Mouse (Mus musculus) forebrain, embryonic 14.5 days (tissue): ENCODE data around the gene Klf15. TPM values are rescaled to one million over a fixed set of nuclear protein-coding genes. Genes with fewer than 3 reads are reported as not detected.

Source experiments
- ATAC-seq: fragments of 200-750 bp; cut with Nextera tagmentation; 2 replicates; pipeline ENCODE4 v1.8.0; 2017; ENCODE audit warnings: mild to moderate bottlenecking, moderate library complexity
- DNase-seq: peaks from one replicate; pipeline ENCODE4 v3.0.0-alpha.2; 2015; ENCODE audit warnings: low spot score
- H3K27ac ChIP-seq: fragments of 300-500 bp; sonication (generic); 2 replicates; pipeline ENCODE4 v1.5.1; 2014; ENCODE audit warnings: low read depth, mild to moderate bottlenecking, control low read depth, low read length, moderate library complexity
- H3K27me3 ChIP-seq: fragments of 300-500 bp; sonication (generic); replicated peaks from 2 replicates; pipeline ENCODE4 v1.6.1; 2014; ENCODE audit warnings: low read length, control low read depth, mixed read lengths; ENCODE audit not compliant: control insufficient read depth, insufficient read depth
- H3K36me3 ChIP-seq: fragments of 300-500 bp; sonication (generic); 2 replicates; pipeline ENCODE4 v1.6.1; 2014; ENCODE audit warnings: low read length, control low read depth; ENCODE audit not compliant: control insufficient read depth, insufficient read depth
- H3K4me1 ChIP-seq: fragments of 300-500 bp; sonication (generic); 2 replicates; pipeline ENCODE4 v1.6.1; 2014; ENCODE audit warnings: antibody characterized with exemption, low read length, control low read depth; ENCODE audit not compliant: control insufficient read depth, insufficient read depth
- H3K4me2 ChIP-seq: fragments of 300-500 bp; sonication (generic); 2 replicates; pipeline ENCODE4 v1.6.1; 2014; ENCODE audit warnings: mild to moderate bottlenecking, control low read depth, low read length
- H3K4me3 ChIP-seq: fragments of 300-500 bp; sonication (generic); 2 replicates; pipeline ENCODE4 v1.5.1; 2014; ENCODE audit warnings: low read depth, low read length, control low read depth
- H3K9ac ChIP-seq: fragments of 300-500 bp; sonication (generic); 2 replicates; pipeline ENCODE4 v1.6.1; 2014; ENCODE audit warnings: mild to moderate bottlenecking, low read length, control low read depth, moderate library complexity
- H3K9me3 ChIP-seq: fragments of 300-500 bp; sonication (generic); replicated peaks from 2 replicates; pipeline ENCODE4 v1.6.1; 2016; ENCODE audit warnings: low read length, control low read depth, mixed read lengths; ENCODE audit not compliant: control insufficient read depth
- WGBS: fragments of 180-500 bp; shearing (Covaris S2); extraction: QIAGEN DNeasy Blood & Tissue Kit; methylation state at CpG from one replicate; pipeline ENCODE4 v1.1.7; 2014; 5-methylcytosine and 5-hydroxymethylcytosine counted together
- polyA plus RNA-seq: library from polyadenylated mRNA; unstranded; fragments of >200 nt; fragmentation: Nextera tagmentation; extraction: Ambion mirVana; gene quantifications from 2 replicates; pipeline ENCODE4 v1.2.1, GENCODE M21; 2014

Klf15 gene
- polyA plus RNA-seq, result 10.3 and 12.0 TPM in 2 replicates

DNA sequence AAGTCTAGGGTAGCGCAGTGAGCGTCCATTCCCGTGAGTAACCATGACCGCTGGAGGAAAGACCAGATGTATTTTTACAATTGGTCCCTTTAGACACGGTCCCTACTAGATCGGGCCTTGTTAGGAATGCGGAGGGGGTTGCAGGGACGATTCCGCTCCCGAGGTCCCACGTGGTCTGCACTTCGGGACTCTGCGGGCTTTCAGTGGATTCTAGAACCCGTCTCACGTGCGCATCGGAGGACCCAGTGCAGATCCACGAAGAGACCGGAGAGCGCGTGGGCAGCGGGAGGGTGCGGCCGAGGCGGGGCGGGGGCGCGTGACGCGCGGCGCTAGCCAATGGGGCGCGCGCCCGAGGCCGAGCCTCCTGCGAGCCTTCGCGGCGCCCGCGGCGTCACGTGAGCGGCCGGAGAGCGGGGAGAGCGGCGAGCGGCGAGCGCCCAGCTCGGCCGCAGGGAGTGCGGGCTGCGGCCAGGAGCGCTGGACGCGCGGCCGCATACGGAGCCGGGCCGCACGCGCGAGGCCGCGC lies at the start of gene Klf15:
Gene Klf15, plus strand, starts transcription at position 396 of the 526 bp plus-strand sequence.
- under 1% methylated on average over 70 of the region's 70 CpGs for WGBS
- Histone ChIP-seq H3K9ac (peak within 1 kb of the TSS; percentile 74), H3K27me3 (no peaks in the 10 kb centered on the region)

DNA sequence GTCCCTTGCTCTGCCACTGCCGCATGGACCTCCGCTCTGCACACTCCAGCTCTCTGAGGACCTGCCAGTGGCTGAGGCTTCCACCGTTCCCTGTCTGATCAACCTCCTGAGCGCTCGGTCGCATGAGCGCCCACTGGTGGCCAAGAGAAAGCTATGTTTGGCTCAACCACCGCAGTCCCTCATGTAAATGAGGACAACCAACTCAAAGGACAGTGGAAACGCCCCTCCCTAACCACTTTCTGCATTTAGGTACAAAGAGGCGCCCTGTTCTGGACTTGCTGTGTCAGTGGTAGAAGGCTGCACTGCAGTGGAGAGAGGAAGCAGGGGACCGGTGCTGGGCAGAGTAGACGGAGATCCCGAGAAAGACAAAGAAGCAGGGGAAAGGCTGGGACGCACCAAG lies 39.8 kb upstream of the Klf15 start:
- DNase-seq (peak; percentile 92), ATAC-seq (peak; percentile 90)
- H3K36me3 ChIP-seq, result no peaks in the 10 kb centered on the region
- H3K4me1 ChIP-seq, result no peaks in the 10 kb centered on the region
- peak overlapping the region; percentile 56 for H3K9ac ChIP-seq
- H3K4me3 ChIP-seq, result peak overlapping the region; percentile 17
- no peaks in the 10 kb centered on the region for H3K27me3 ChIP-seq
- peak overlapping the region; percentile 49 for H3K4me2 ChIP-seq
- 3% methylated on average over 14 of the region's 14 CpGs for WGBS
- H3K9me3 ChIP-seq, result no peaks in the 10 kb centered on the region
- no peak overlapping the region for H3K27ac ChIP-seq

More for the DNA sequence above, at the start of gene Klf15:
- ATAC-seq (peak; percentile 71), DNase-seq (peak; percentile 76)
- Histone ChIP-seq H3K36me3 (no peaks in the 10 kb centered on the region), H3K4me1 (peaks cover 13% of the 10 kb centered on the region), H3K4me3 (peak within 1 kb of the TSS; percentile 68), H3K4me2 (peak within 1 kb of the TSS; percentile 100), H3K27ac (0 out of 2 replicates have a peak within 1 kb of the TSS, but pooled peaks have one; percentile 9), H3K9me3 (no peaks in the 10 kb centered on the region)

DNA sequence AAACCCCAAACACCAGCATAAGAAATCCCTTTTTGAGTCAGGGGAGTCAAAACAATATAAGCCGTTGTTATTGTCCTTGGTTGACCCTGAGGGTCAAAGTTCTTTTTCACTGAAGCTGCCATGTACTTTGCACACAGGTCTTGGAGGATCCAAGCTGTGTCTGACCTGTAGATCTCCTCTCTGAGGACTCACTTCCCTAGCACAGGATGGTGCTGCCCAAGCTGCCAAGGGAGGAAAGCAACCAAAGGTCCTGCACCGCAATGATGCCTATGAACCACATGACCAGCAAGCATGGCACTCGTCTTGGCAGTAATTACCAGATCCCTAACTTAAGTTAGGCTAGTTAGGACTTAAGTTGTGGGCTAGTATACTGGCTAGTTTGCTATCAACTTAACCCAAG lies 37.0 kb upstream of the Klf15 start:
- no peak overlapping the region for H3K4me2 ChIP-seq
- no peak for ATAC-seq
- H3K36me3 ChIP-seq, result no peaks in the 10 kb centered on the region
- H3K27me3 ChIP-seq, result no peaks in the 10 kb centered on the region
- 82% methylated on average over 3 of the region's 3 CpGs for WGBS
- H3K9me3 ChIP-seq, result no peaks in the 10 kb centered on the region
- H3K9ac ChIP-seq, result no peak overlapping the region
- H3K27ac ChIP-seq, result no peak overlapping the region
- no peak overlapping the region for H3K4me3 ChIP-seq
- no peak for DNase-seq
- no peaks in the 10 kb centered on the region for H3K4me1 ChIP-seq

DNA sequence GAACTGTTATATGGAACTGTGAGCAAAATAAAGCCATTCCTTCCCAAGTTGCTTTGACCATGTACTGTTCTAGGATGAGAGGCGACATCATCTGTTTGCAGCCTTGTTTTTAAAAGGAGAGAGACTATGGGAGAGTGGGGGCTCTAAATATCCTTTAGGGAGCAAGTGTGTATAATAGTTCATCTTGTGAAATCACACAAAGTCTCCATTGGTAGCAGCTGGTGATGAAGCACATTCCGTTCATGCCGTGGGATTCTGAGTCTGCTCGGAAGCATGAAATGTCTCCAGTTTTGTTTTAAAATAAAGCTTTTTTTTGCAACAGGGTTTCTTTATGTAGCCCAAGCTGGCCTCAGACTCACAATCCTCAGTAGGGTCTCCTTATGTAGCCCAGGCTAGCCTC lies 36.4 kb upstream of the Klf15 start:
- no peaks in the 10 kb centered on the region for H3K27me3 ChIP-seq
- ATAC-seq, result no peak
- no peaks in the 10 kb centered on the region for H3K4me1 ChIP-seq
- H3K9me3 ChIP-seq, result no peaks in the 10 kb centered on the region
- WGBS, result 88% methylated on average over 4 of the region's 4 CpGs
- no peak overlapping the region for H3K9ac ChIP-seq
- H3K36me3 ChIP-seq, result no peaks in the 10 kb centered on the region
- H3K4me3 ChIP-seq, result no peak overlapping the region
- no peak overlapping the region for H3K27ac ChIP-seq
- no peak overlapping the region for H3K4me2 ChIP-seq
- DNase-seq, result no peak

DNA sequence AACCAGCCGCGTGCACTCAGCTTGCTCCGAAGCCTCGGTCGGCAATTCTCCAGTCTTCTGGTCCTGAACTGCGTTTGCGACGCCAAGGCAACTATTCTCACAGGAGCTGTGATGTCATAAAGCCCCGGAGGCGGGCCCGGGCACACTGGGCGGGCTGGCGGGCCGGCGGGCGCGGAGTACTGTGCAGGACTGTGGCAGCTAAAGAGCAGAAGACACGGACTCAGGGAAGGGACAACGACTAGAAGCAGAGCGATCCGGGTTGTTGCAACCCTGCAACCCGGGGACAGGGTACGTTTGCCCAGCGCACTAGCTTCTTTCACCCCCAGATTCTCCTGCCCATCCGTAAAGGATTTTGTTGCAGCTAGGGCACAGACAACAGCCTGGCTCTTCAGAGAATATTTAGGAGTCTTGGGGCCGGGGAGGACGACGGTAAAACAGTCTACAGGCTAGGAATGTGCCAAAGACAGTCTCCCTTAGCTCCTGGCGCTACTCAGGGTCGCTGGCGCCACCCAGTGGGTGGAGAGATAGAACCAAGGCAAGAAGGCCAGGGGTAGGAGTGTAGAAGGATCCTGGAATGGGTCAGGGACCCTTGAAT lies 33.9 kb upstream of the Klf15 start, which contains the start of gene Cfap100:
Gene Cfap100, minus strand, starts transcription at position 418 of the 595 bp plus-strand sequence.
- Histone ChIP-seq H3K4me3 (peak within 1 kb of the TSS; percentile 41), H3K9ac (peak within 1 kb of the TSS; percentile 70), H3K4me1 (no peaks in the 10 kb centered on the region), H3K4me2 (peak within 1 kb of the TSS; percentile 69), H3K27me3 (no peaks in the 10 kb centered on the region), H3K36me3 (no peaks in the 10 kb centered on the region), H3K27ac (peak within 1 kb of the TSS; percentile 17; the same call in 1 of the 2 replicates), H3K9me3 (no peaks in the 10 kb centered on the region)
- DNase-seq (peak; percentile 83), ATAC-seq (peak; percentile 92)
- WGBS, result under 1% methylated on average over 31 of the region's 31 CpGs

DNA sequence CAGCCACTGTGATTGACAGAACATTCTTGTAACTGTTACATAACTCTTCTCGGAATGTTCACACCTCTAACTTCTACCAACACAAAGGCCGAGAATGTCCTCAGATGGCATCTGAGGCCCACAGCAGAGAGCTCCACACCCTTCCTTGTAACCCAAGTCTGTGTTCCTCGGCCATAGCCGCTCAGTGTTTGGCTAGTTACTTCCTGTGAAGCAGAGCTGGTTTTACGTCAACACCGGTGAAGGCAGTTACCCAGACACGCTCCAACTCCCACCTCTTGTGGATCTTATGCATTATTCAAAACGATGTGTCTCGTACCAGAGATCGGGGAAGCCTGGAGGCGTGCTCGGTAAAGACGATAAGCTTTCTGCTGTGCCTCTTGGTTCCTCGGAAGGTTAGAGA lies 32.5 kb upstream of the Klf15 start:
- Histone ChIP-seq H3K9me3 (no peaks in the 10 kb centered on the region), H3K4me1 (no peaks in the 10 kb centered on the region), H3K4me3 (no peak overlapping the region), H3K36me3 (no peaks in the 10 kb centered on the region), H3K9ac (no peak overlapping the region), H3K27me3 (no peaks in the 10 kb centered on the region), H3K27ac (no peak overlapping the region), H3K4me2 (no peak overlapping the region)
- DNase-seq (no peak), ATAC-seq (no peak)
- WGBS, result 75% methylated on average over 14 of the region's 14 CpGs

DNA sequence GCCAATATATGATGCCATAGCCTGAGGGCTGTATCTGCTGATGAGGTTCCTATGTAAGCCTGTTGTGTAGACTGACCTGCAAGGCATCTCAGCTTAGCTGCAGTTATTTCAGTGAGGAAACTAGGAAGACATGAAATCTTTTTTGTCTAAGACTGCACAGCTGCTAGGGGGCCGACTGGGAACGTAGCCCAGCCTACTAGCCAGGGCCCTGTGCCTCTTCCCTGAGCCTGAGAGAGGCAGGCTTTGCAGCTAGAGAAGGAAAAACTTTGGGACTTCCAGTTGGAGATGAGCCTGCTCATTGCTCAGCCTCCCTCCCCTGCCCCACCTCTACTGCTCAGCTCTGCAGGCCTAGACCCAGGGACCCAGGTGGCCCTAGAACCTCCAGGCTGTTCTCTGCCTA lies 30.9 kb upstream of the Klf15 start:
- DNase-seq (peak; percentile 22), ATAC-seq (no peak)
- Histone ChIP-seq H3K4me1 (no peaks in the 10 kb centered on the region), H3K9me3 (no peaks in the 10 kb centered on the region), H3K4me2 (no peak overlapping the region), H3K9ac (no peak overlapping the region), H3K36me3 (no peaks in the 10 kb centered on the region), H3K4me3 (no peak overlapping the region), H3K27ac (no peak overlapping the region), H3K27me3 (no peaks in the 10 kb centered on the region)
- WGBS, result 60% methylated on average over 2 of the region's 2 CpGs

DNA sequence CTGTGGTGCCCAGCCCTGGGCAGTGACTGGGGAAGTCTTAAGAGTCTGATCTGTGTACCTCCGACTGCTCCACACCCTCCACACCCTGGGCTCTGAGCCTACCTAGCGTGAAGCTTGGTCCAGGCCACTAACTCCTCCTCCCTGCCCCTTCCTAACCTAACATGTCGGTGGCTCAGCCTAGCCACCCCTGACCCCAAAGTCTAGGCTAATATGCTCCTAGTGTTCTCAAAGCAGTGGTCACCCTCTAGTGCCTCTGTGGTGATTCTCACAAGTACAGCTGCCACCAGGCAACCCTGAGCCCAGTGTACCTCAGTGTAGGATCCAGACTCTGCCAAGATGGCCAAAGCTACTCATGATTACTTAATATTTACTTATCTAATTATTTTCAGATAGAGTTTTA lies 27.7 kb upstream of the Klf15 start:
- no peak overlapping the region for H3K4me2 ChIP-seq
- DNase-seq, result no peak
- H3K9me3 ChIP-seq, result no peaks in the 10 kb centered on the region
- no peaks in the 10 kb centered on the region for H3K36me3 ChIP-seq
- no peaks in the 10 kb centered on the region for H3K4me1 ChIP-seq
- H3K4me3 ChIP-seq, result no peak overlapping the region
- H3K9ac ChIP-seq, result no peak overlapping the region
- H3K27ac ChIP-seq, result no peak overlapping the region
- ATAC-seq, result peak; percentile 48
- H3K27me3 ChIP-seq, result no peaks in the 10 kb centered on the region
- WGBS, result 69% methylated on average over 3 of the region's 3 CpGs

DNA sequence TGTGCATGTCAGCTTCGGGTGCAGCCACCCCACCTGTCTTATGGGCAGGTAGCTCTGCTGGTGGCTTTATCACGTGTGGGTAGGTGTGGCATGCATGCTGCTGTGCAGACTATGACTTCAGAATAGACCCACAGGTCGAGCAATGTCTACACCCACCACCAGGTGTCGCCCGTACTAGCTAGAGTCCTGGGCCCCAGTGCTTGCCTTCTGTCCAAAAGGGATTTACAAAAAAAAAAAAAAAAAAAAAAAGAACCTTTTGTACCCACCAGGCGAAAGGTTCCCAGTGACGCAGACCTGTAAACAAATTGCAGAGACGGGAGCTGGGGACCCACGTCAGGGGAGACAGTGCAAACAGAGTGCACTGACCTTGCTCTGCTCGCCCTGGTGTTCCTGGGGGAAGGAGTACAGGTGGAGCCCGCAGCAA lies 27.2 kb upstream of the Klf15 start:
- H3K36me3 ChIP-seq, result no peaks in the 10 kb centered on the region
- no peaks in the 10 kb centered on the region for H3K4me1 ChIP-seq
- H3K9ac ChIP-seq, result no peak overlapping the region
- WGBS, result 11% methylated on average over 11 of the region's 11 CpGs
- no peak overlapping the region for H3K27ac ChIP-seq
- H3K27me3 ChIP-seq, result no peaks in the 10 kb centered on the region
- peak overlapping the region; percentile 21; the same call in 1 of the 2 replicates for H3K4me2 ChIP-seq
- DNase-seq (peak; percentile 89), ATAC-seq (peak; percentile 71)
- no peaks in the 10 kb centered on the region for H3K9me3 ChIP-seq
- no peak overlapping the region for H3K4me3 ChIP-seq
